Mouse (Mus musculus) gastrocnemius, postnatal 10 days (tissue): ENCODE measurements at regions not wholly inside any gene's neighbourhood (a gene's known extent, or its start where the extent isn't known, plus 50 kb on each side); places are given as distances from the start of the nearest gene placed in this dataset.

Source experiments
- DNase-seq: peaks from one replicate; pipeline ENCODE4 v3.0.0; 2021; ENCODE audit warnings: mixed read lengths

DNA sequence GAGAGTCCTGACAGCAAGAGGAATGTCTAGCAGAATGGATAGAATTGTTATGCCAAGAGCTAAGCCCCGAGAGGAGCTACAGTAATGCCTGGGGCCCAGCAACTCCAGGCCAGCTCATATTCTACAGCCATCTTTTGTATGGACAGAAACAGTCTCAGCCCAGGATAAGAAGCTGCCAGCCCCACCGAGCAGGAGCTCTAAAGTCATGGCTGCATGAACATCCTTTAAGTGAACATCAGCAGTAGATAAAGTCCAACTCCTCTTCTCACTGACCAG, 141.6 kb upstream of the Snx19 start:
- no peak for DNase-seq

DNA sequence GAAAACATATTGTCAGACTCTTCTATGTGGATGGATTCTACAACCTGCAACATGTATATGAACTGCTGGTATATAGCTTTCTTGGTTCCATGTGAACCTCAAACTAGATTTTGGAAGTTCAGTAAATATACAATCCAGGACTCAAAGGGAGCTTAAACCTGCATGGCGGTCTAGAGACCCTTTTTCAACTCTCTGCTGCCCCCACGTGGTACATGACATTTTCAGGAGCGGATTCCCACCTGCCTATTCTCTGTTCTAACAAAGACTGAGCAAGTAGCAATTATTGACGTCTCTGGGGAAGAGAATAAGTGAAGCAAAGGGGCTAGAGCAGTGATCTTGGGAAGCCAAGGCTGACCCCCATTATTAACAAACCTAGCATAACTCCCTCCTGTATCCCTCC, 127.1 kb upstream of the Snx19 start:
- peak; percentile 34 for DNase-seq

GRCm38 (mm10) chr9:30308281-30308680, 118.6 kb upstream of the Snx19 start:
- no peak for DNase-seq

- DNase-seq = no peak
These were observed 113.5 kb upstream of the Snx19 start for GRCm38 (mm10) chr9:30313360-30313759.

DNA sequence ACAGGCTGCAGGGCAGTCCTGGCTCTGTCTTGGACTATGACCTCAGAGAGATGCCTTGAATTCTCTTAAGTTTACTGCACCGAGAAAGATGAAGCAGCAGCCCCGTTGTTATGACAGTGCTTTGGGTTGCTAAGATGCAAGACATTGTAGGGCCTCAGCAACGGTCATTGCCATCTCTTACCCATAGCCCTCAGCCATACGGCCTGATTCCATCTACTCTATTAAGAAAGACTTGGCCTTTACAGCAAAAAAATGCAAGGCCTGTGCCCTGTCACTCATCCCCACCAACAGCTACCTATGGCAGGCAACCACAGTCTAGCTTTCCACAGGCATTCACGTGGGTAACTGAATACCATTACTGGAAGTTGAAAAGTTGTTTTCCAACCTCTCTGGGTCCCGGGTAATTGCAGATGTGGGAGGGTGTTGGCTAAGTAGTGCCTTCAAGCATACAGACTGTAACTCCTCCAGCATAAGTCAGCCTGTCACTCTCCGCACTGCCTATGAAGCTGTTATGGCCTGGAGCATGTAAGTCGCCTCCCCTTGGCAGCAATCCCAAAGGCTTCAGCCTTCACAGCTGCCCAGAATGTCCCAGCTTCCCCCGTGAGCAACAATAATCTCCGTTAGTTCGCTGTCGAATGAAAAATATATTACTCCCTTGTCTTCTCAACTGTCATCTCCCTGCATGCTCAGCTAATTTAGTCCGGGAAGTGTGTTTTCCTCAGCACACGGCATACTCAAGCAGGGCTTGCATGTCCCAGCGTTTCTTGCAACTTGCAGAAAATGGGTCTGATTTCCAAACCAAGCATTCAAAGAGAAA, 112.3 kb upstream of the Snx19 start:
- DNase-seq = peak; percentile 32

- peak; percentile 41 for DNase-seq
These were observed 111.7 kb upstream of the Snx19 start for GRCm38 (mm10) chr9:30315172-30315644.

GRCm38 (mm10) chr9:30344866-30345265, 82.0 kb upstream of the Snx19 start:
- no peak for DNase-seq

DNA sequence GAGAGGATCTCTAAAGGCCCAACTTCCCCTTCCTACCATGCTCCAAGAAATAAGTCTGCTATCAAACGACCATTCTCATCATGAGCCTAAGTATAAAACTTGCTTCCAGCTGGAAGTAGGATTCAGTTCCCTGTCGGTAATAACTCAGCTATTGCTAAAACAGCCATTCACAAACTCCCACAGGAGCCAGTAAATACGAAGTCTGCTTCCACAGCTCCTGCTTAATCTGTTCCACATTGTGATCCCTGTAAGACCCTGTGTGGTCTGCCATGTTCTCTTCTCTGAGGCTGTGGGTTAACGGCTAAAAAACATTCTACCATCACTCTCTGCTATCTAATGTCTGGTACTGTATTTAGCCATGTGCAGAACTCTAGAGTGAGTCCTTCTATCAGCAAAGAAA, 72.9 kb upstream of the Snx19 start:
- DNase-seq = no peak

GRCm38 (mm10) chr9:30355642-30356041, 71.3 kb upstream of the Snx19 start:
- no peak for DNase-seq

- no peak for DNase-seq
These were observed 57.1 kb upstream of the Snx19 start for GRCm38 (mm10) chr9:30369554-30370440.

- no peak for DNase-seq
These were observed 56.1 kb upstream of the Snx19 start for GRCm38 (mm10) chr9:30370789-30371188.

GRCm38 (mm10) chr9:30376908-30377307, 50.0 kb upstream of the Snx19 start:
- no peak for DNase-seq
